Mouse (Mus musculus): ENCODE results near the gene Cdk5. TPM values are rescaled to one million over a fixed set of nuclear protein-coding genes. Genes with fewer than 3 reads are reported as not detected.

Gene Cdk5
- total RNA-seq, 2 experiments from 2014 or later = 21.5 to 25.0 TPM

- intact Hi-C loops (cut with DNase I) = no loop called here
Measured at GRCm38 (mm10) chr5:24433993-24434392, 10.7 kb upstream of the Cdk5 start.

GRCm38 (mm10) chr5:24428596-24428995 is 5.3 kb upstream of the Cdk5 start:
- intact Hi-C loops (cut with DNase I) = no loop called here
- DNase-seq = no peak

More at GRCm38 (mm10) chr5:24433993-24434392, 10.7 kb upstream of the Cdk5 start:
- DNase-seq = no peak

- intact Hi-C loops (cut with DNase I) = loop anchor here (2.0 kb wide), 2 partner anchors 17 to 43 kb away; partner anchors contain the start of gene Fastk
- DNase-seq = no peak
Measured at GRCm38 (mm10) chr5:24427981-24428402, 4.7 kb upstream of the Cdk5 start.

GRCm38 (mm10) chr5:24427285-24427633 is 3.9 kb upstream of the Cdk5 start:
- DNase-seq = no peak
- intact Hi-C loops (cut with DNase I) = loop anchor here (2.0 kb wide), 2 partner anchors 18 to 44 kb away; partner anchors contain the start of gene Fastk

DNA sequence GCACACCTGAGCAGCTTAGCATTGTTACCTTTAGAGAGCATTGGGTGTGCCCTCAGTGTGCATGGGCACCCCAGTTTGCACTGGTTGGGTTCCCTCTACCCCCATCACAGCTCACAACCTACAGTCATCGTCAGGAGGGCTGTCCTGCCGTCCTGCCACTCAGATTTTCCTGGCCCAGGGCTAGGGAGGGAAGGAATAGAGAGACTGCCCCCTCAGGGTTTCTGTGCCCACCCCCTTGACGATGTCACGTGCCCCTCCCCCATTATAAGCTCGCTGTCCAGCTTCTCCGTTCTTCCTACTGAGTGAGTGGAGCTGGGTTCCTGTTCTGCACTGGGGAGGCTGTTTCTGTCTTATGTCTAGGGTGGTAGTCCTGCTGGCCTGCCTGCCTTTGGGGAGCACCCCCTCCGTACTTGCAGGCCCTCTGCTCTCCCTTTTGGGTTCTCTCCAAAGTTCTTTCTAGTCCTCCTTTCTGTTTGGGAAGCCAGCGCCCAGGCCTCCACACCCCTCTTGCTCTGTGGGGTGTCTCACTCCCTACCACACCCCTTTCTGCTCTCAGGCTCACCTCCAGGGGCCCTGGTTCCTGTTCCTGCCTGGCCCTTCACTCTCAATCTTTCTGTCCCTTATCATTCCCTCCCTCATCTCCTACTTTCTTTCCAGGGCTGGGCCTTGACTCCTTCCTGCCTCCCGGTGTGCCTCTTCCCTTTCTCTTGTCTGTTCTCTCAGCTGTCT is 3.4 kb upstream of the Cdk5 start:
- intact Hi-C loops (cut with DNase I) = loop anchor here (2.0 kb wide), 2 partner anchors 18 to 44 kb away; partner anchors contain the start of gene Fastk

DNA sequence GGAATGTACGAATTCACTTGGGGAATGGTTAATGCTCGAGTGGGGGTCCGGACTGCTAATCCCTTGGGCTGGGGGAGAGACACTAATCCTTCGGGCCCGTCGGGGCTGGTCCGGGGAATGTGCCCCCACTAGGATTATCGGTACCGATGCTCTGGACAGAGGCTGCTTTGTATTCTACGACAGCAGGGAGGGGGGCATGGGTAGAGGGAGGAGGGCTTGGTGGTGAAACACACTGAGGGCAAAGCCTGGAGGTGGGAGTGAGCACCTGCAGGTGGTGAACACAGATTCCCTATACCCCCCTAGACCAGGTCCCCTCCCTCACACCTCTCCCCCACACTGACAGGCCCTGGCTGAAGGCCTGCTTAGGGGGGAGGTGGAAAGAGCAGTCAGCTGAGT is 2.7 kb upstream of the Cdk5 start:
- intact Hi-C loops (cut with DNase I) = loop anchor here (2.0 kb wide), 2 partner anchors 19 to 45 kb away; partner anchors contain the start of gene Fastk
- no peak for DNase-seq

More for the DNA sequence above, 3.4 kb upstream of the Cdk5 start:
- DNase-seq = no peak

GRCm38 (mm10) chr5:24425421-24426036 is 2.2 kb upstream of the Cdk5 start:
- DNase-seq = no peak
- intact Hi-C loops (cut with DNase I) = loop anchor here (2.0 kb wide), 3 partner anchors 19 to 45 kb away; partner anchors contain the start of genes Agap3 and Fastk

DNA sequence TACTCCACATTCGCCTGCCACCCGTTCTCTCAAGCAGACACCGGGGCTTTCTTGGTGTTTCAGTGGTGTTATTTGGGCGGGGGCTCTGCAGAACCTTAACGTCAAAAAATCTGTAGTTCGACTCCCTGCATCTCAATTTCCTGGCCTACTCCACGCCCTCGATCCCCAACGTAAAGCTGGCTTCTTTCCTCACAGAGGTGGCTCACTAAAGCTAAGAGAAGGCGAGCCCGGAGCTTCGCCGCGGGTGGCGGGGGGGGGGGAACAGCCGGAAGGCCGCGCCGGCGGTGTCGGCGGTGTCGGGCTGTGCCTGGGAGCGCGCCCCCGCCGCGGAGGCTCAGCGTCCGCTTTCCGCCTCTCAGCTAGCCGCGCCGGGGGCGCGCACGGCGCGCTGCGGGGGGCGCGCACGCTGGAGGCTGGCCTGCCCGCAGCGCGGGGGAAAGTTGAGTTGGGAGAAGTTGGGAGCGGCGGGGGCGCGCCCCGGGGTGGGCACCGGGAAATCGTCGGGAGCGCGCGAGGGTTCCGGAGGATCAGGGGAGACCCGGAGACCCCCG is 1.6 kb upstream of the Cdk5 start:
- peak; percentile 89 to 90 for DNase-seq
- intact Hi-C loops (cut with DNase I) = loop anchor here (2.0 kb wide), 1 partner anchor 28 kb away; the partner anchor contains the start of gene Agap3

DNA sequence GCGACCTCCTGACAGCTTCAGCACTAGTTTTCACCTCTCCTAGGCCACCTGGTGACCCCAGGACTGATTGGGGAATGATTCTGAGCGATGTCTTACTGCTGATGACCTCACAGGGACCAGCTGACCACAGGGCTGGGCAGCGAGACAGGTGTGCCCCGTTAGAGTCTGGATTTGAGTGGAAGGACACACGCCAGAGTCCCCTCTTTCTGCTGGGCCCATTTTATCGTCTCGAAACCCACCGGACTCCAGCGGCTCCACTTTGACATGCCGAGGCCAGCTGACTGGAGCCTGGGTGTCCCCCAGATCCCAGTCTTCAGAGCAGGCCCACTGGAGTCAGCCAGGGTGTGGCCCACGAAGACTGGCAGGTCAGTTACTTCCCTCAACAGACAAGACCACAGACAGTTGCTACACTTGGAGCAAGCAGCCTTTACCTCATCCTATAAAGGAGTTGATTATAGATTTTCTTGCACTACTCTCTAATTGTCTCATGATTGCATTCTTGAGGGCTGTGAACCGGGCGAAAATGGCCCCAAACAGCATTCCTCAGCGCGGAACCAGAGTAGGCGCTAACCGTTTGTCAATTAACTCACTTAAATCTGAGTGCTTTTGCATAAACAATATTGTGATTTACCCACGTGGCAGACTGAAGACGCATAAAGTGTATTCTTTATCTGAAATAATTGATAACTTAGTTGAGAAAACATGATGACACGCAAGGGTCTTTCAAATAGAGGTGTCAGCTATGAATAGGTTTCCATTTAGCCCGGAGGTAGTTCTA is 863 bp upstream of the Cdk5 start:
- intact Hi-C loops (cut with DNase I) = loop anchor here (2.0 kb wide), 1 partner anchor 29 kb away; the partner anchor contains the start of gene Agap3
- DNase-seq = no peak

DNA sequence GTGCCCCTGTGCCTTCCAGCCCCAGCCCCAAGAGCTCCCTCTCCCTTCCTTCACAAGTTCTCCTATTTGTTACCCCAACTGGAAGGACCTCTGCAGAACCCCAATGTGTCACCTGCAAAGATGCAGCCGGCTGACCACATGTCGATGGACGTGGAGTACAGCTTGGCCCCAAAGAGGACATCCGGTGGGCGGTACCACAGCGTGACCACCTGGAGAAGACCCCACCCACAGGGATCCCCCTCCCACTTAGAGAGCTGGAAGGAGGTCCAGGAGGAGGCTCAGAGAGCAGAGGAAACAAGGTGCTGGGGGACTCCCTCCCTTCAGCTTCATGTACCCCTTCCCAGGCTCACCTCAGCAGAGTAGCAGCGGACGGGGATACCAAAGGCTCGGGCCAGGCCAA is 2.9 kb downstream of the Cdk5 start:
- no peak for DNase-seq
- intact Hi-C loops (cut with DNase I) = no loop called here

DNA sequence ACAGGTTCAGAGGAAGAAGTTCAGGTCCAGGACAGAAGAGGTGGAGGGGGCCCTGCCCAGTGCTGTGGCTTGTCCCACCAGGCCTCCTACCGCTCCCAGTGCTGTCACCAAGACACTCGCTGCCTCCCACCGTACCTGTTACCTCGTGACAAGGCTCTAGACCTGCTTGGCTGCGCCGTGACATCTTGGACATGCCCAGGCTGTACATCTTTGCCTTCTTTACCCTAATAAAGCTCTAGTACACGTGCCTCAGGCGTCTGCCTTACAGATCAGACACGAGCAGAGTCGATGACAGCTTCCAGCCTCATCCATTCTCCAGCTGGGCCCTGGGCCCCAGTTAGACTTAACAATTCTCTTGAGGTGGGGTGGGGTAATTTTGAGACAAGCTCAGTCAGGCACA is 5.7 kb downstream of the Cdk5 start:
- intact Hi-C loops (cut with DNase I) = loop anchor here (2.0 kb wide), 1 partner anchor 53 kb away; no protein-coding TSS in a partner anchor

GRCm38 (mm10) chr5:24416222-24416736 is 7.1 kb downstream of the Cdk5 start:
- intact Hi-C loops (cut with DNase I) = loop anchor here (2.0 kb wide), 1 partner anchor 55 kb away; no protein-coding TSS in a partner anchor
- peak; percentile 76 to 84 for DNase-seq

More for the DNA sequence above, 5.7 kb downstream of the Cdk5 start:
- no peak for DNase-seq

DNA sequence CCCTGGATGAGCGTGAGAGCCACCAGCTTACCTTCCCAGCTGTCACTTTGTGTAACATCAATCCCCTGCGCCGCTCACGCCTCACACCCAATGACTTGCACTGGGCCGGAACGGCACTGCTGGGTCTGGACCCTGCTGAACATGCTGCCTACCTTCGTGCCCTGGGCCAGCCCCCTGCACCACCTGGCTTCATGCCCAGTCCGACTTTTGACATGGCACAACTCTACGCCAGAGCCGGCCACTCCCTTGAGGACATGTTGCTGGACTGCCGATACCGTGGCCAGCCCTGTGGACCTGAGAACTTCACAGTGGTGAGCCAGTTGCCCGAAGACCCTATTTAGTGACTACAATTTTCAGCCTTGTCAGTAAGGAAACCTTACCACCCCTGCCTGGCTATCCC is 9.4 kb downstream of the Cdk5 start:
- intact Hi-C loops (cut with DNase I) = no loop called here
- no peak for DNase-seq

- DNase-seq = no peak
- intact Hi-C loops (cut with DNase I) = no loop called here
Measured at GRCm38 (mm10) chr5:24413042-24413693, 10.2 kb downstream of the Cdk5 start, which contains the start of gene Asic3. Asic3 (plus strand) TSS chr5:24413392.

- intact Hi-C loops (cut with DNase I) = no loop called here
- no peak for DNase-seq
Measured at GRCm38 (mm10) chr5:24412063-24412462, 11.3 kb downstream of the Cdk5 start.

GRCm38 (mm10) chr5:24409466-24409865 is 13.9 kb downstream of the Cdk5 start:
- DNase-seq = no peak
- intact Hi-C loops (cut with DNase I) = no loop called here

- peak; percentile 51 to 52 for DNase-seq
- intact Hi-C loops (cut with DNase I) = no loop called here
Measured at GRCm38 (mm10) chr5:24408651-24409050, 14.7 kb downstream of the Cdk5 start.

GRCm38 (mm10) chr5:24405389-24405876 is 17.9 kb downstream of the Cdk5 start:
- DNase-seq = no peak
- intact Hi-C loops (cut with DNase I) = no loop called here

DNA sequence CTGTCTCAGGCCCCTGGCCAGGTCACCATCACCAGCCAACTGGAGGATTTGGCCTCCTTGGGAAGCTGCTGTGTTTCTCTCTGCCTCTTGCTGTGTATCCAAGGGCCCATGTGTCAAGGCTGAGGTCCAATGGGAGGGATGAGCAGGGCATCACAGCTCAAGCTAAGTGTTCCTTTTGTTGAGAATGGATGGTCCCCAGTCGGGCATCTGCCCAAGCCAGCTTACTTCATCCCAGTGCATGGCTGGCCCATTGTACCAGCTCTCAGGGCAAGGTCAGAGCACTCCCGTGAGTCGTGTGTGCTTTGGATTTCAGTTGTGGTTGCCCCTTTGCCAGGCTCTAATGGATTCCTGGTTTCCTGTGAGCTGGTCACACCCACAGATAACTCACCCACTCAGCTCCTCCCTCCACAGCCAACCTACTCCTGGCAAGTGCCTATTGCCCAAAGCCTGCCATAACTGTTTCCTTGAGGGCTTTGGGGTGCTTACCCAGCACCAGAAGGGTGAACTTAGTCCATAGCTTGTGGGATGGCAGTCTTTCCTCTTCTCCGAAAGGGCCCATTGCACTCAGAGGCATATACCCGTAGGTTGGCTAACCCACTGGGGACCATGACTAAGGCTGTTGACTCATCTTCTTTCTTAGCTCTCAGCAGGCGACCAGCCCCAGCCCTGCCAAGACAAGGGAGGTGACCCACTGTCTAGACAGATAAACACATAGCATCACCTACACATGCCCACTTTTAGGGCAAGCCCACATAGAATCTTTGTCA is 18.6 kb downstream of the Cdk5 start:
- no peak for DNase-seq
- intact Hi-C loops (cut with DNase I) = no loop called here
